Mouse (Mus musculus): ENCODE results near the gene Zfand5. TPM values are rescaled to one million over a fixed set of nuclear protein-coding genes. Genes with fewer than 3 reads are reported as not detected.
A peak's percentile ranks its signal among the peaks of the same experiment; 100 is the strongest.
"Not testable (repeated sequence)": the region's sequence is repeated elsewhere in the genome, so short reads cannot be mapped to it uniquely, and the experiment has no call there.

Zfand5 gene
- 106 and 108 TPM in 2 replicates for polyA plus RNA-seq (2016; fragmentation: Nextera tagmentation; extraction: Ambion mirVana)

DNA sequence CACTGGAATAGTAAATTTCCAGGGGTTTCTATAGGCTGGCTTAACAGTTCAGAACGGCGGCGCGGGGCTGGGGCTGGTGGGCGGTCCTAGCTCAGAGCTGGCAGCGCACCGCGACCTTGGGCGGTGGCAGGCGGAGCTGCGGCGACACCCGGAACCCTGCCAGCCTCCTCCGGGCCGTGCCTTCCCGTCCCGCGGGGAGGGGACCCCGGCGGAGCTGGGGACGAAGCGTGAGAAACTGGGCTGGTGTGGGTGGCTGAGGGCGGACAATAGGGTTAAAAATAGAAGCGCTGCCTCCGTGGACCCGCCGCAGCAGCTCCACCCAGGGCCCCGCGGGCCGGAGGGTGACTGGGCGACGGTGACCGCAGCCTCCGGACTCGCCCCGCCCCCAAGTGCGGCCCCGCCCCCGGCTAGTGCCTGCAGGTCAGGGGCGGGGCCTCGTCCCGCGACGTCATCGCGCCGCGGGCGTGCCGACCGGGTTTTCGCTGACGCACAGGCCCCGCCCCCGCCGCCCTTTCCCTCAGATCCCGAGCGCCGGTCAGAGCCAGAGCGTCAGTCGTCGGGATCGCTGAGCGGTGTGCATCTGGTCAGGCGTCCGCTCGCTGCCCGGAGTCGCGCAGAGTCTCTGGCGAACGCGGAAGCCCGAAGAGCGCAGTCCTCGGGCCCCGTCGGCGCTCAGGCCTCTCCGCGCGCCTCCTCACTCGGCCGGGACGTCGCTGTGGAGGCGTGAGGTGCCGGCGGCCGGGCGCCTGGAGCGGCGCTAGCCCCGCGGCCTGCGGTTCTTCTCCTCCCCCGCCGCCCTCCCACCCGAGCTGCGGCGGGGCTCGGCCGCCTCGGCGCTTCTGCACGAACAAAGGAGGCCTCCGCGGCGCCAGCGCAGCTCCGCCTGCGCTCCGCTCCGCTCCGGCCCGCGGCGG lies at the start of gene Zfand5:
Gene Zfand5, plus strand, starts transcription at position 538 of the 914 bp plus-strand sequence.
- Histone ChIP-seq H3K36me3 (peaks cover 9% of the 10 kb centered on the region), H3K9me3 (no peaks in the 10 kb centered on the region), H3K27me3 (ENCODE audit: insufficient read depth, poor library complexity, severe bottlenecking) (no peaks in the 10 kb centered on the region), H3K4me1 (replicated peaks) (peaks cover 20% of the 10 kb centered on the region), H3K4me3 (peak within 1 kb of the TSS; percentile 96), H3K27ac (peak within 1 kb of the TSS; percentile 100)
- WGBS = under 1% methylated on average over 107 of the region's 118 CpGs
- peak; percentile 96 for DNase-seq (ENCODE audit: low spot score)

DNA sequence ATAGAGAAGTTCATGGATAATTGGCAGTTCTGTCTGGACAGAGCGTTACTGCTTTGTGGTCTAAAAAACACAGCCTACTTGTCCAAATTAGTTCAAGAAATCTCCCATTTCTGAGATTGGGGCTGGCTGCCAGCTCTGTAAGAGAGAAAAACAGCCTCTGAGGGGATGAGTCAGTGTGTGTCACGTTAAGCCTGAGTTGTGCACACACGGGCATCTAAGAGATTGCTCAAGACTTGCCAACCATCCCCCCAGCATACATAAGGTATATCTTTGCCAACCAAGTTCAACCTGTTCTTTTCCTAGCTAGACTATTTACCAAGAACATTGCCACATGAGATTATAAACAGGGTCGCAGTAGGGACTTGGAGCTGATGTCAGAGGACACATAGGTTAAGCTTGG lies 44.9 kb upstream of the Zfand5 start:
- no peaks in the 10 kb centered on the region for H3K4me1 ChIP-seq (replicated peaks)
- DNase-seq (ENCODE audit: low spot score) = no peak
- no peak overlapping the region for H3K4me3 ChIP-seq
- WGBS = 77% methylated on average over 4 of the region's 4 CpGs
- H3K9me3 ChIP-seq = no peaks in the 10 kb centered on the region
- H3K36me3 ChIP-seq = no peaks in the 10 kb centered on the region
- no peaks in the 10 kb centered on the region for H3K27me3 ChIP-seq (ENCODE audit: insufficient read depth, poor library complexity, severe bottlenecking)
- no peak overlapping the region for H3K27ac ChIP-seq

DNA sequence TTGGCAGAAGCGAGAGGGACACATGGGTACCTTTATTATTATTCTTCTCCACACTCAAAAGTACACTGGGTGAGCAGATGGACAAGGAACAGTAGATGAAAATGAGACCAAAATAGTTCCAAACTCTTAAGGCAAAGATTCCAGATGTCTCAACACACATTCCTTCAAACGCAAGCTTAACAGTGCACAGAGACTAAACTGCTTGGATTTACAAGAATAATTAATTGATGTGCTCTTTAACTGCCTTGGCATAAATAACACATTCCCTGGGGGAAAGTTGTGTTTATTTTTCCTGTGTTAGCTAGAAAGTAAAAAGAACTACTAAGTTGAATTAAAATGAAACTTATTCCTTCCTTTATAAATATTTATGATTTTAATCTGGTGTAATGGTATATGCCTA lies 44.3 kb upstream of the Zfand5 start:
- no peak for DNase-seq (ENCODE audit: low spot score)
- Histone ChIP-seq H3K27ac (no peak overlapping the region), H3K4me3 (no peak overlapping the region), H3K9me3 (no peaks in the 10 kb centered on the region), H3K4me1 (replicated peaks) (no peaks in the 10 kb centered on the region), H3K36me3 (no peaks in the 10 kb centered on the region), H3K27me3 (ENCODE audit: insufficient read depth, poor library complexity, severe bottlenecking) (no peaks in the 10 kb centered on the region)
- 42% methylated on average over 2 of the region's 2 CpGs for WGBS

DNA sequence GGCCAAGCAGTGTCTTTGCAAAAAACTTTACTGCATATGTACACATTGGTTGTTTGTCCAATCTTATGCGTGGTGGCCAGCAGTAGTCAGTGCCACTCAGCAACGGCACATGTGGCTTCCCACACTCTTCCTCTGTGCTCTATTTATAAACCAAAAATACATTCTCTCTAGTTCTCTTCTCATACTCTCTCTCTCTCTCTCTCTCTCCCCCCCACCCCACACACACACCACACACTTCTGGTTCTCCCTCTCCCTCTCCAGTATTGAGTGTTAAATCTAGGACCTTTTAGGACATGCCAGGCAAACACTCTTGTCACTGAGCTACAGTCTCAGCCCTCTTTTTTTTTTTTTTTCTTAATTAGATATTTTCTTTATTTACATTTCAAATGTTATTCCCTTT lies 23.3 kb upstream of the Zfand5 start:
- not testable (repeated sequence) for H3K36me3 ChIP-seq; H3K27ac ChIP-seq; H3K4me1 ChIP-seq (replicated peaks); H3K4me3 ChIP-seq; H3K9me3 ChIP-seq; DNase-seq (ENCODE audit: low spot score); H3K27me3 ChIP-seq (ENCODE audit: insufficient read depth, poor library complexity, severe bottlenecking)
- 92% methylated on average over 2 of the region's 2 CpGs for WGBS

DNA sequence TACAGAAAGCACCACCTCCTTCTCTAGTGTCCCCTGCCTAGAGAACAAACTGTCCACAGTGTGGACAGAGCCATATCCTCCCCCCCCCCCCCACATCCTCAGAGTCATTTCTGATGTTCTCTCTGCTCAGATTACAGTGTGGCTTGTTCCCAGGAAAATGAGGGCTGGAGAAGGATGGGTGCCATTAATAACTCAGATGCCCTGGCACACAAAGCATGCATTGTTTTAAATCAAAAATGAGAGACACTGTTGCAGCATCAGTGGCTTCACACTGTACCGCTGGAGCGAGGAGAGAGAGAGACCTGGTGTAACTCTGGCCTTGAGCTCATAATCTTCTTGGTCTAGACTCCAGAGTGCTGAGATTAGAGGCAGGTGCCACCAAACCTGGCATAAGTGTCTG lies 18.2 kb upstream of the Zfand5 start:
- DNase-seq (ENCODE audit: low spot score) = no peak
- Histone ChIP-seq H3K9me3 (no peaks in the 10 kb centered on the region), H3K27ac (no peak overlapping the region), H3K4me3 (no peak overlapping the region), H3K4me1 (replicated peaks) (no peaks in the 10 kb centered on the region), H3K27me3 (ENCODE audit: insufficient read depth, poor library complexity, severe bottlenecking) (no peaks in the 10 kb centered on the region), H3K36me3 (no peaks in the 10 kb centered on the region)
- 84% methylated on average over 2 of the region's 2 CpGs for WGBS

DNA sequence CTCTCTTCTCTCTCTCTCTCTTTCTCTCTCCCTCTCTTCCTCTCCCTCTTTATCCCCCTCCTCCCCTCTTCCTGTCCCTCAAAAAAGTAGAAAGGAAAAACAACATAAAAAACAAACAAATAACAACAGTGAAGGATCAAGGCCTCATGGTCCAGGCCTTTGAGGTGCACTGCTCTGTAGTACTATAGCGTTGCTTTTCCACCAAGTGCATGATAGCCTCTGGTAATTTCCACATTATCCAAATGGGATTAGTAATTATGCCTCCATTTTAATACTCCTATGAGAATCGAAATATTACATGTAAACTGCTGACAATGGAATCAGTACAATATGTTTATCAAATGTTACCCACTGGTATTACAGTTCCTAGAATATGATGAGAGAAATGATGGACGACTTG lies 16.2 kb upstream of the Zfand5 start:
- Histone ChIP-seq H3K27me3 (ENCODE audit: insufficient read depth, poor library complexity, severe bottlenecking) (no peaks in the 10 kb centered on the region), H3K36me3 (no peaks in the 10 kb centered on the region), H3K4me1 (replicated peaks) (no peaks in the 10 kb centered on the region), H3K27ac (no peak overlapping the region), H3K9me3 (no peaks in the 10 kb centered on the region), H3K4me3 (no peak overlapping the region)
- 85% methylated on average over 3 of the region's 3 CpGs for WGBS
- DNase-seq (ENCODE audit: low spot score) = no peak

DNA sequence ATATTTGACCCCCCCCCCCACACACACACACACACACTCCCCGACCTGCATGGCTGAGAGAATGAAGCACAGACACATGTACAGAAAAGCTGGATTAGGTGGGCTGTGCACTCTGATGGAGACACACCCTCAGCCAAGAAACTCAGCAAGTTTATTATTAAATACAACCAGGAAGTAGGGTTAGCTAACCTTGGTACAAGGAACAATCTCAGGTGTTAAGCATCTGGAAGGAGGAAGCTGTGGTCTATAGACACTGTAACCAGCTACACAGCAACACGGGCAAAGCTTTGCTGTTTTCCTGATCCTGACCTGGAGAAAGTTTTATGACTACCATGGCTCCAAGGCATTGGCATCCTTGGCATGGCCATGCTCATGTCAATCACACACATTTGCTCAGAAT lies 12.6 kb upstream of the Zfand5 start:
- no peak for DNase-seq (ENCODE audit: low spot score)
- no peak overlapping the region for H3K4me3 ChIP-seq
- no peaks in the 10 kb centered on the region for H3K27me3 ChIP-seq (ENCODE audit: insufficient read depth, poor library complexity, severe bottlenecking)
- H3K27ac ChIP-seq = no peak overlapping the region
- H3K9me3 ChIP-seq = no peaks in the 10 kb centered on the region
- no peaks in the 10 kb centered on the region for H3K4me1 ChIP-seq (replicated peaks)
- WGBS = 82% methylated on average over 2 of the region's 2 CpGs
- H3K36me3 ChIP-seq = no peaks in the 10 kb centered on the region

DNA sequence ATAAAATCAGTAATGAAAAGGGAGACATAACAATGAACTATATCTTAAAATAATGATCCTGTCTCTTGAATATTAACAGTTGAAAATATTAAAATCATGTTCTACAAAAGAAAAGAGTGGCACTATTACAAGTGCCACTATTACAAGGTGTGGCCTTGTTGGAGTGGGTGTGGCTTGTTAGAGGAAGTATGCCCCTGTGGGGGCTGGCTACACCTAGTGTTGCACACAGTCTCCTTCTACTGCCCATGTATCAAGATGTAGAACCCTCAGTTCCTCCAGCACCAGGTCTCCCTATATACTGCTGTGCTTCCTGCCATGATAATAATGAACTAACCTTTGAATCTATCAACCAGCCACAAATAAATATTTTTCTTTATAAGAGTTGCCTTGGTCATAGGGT lies 11.8 kb upstream of the Zfand5 start:
- Histone ChIP-seq H3K27me3 (ENCODE audit: insufficient read depth, poor library complexity, severe bottlenecking) (no peaks in the 10 kb centered on the region), H3K4me3 (no peak overlapping the region), H3K4me1 (replicated peaks) (no peaks in the 10 kb centered on the region), H3K9me3 (no peaks in the 10 kb centered on the region), H3K36me3 (no peaks in the 10 kb centered on the region), H3K27ac (no peak overlapping the region)
- no peak for DNase-seq (ENCODE audit: low spot score)

DNA sequence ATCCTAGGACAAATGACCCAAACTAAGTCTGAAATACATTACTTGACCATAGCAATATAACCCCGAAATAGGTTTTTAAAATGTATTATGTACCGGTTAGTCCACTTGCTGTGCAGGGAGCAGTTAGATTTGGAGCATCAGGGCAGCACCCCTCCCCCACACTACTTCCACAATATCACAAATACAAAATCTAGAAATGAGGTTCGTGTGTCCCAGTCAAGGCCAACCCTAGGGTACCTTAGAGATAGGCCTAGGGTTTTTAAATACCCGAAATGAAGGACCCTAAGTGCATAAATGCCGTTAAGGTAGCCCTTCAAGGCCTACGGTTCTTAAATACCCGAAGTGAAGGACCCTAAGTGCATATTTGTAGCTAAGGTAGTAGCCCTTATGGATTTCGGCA lies 892 bp upstream of the Zfand5 start:
- Histone ChIP-seq H3K9me3 (no peaks in the 10 kb centered on the region), H3K27me3 (ENCODE audit: insufficient read depth, poor library complexity, severe bottlenecking) (no peaks in the 10 kb centered on the region), H3K4me1 (replicated peaks) (peaks cover 20% of the 10 kb centered on the region), H3K27ac (peak overlapping the region; percentile 100), H3K36me3 (peaks cover under 1% of the 10 kb centered on the region; the same call in 1 of the 2 replicates), H3K4me3 (peak overlapping the region; percentile 96)
- DNase-seq (ENCODE audit: low spot score) = no peak
- WGBS = 37% methylated on average over 8 of the region's 8 CpGs

DNA sequence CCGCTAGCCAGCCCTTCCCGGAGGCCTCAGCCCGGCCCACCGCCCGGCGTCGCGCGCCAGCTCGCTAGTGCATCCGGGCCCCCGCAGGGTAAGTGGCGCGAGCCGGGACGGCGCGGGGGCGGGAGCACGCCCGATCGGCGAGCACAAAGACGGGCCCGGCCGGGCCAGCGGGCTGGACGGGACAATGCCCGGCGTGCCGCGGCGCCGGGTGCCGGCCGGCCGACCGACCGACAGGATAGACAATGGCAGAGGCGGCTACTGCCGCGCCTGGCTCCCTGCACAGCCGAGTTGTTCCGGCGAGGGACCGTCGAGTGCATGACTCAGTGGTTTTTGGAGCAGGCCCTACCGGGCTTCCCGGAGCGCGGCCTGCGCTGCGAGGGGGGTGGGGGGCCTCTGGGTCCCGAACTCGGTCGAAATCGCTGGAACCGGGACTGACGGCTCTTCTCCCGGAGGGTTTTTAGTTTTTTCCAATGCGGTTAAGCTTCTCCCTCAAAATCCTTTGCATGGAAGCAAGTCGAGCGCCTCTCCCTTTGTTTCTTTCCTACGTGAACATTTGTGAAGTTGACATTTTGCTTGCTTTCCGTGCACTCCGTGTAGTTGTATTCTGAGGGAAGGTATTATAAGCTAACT lies 692 bp downstream of the Zfand5 start:
- WGBS = under 1% methylated on average over 66 of the region's 66 CpGs
- no peaks in the 10 kb centered on the region for H3K9me3 ChIP-seq
- peaks cover 20% of the 10 kb centered on the region for H3K4me1 ChIP-seq (replicated peaks)
- H3K4me3 ChIP-seq = peak overlapping the region; percentile 96
- no peaks in the 10 kb centered on the region for H3K27me3 ChIP-seq (ENCODE audit: insufficient read depth, poor library complexity, severe bottlenecking)
- peaks cover 16% of the 10 kb centered on the region for H3K36me3 ChIP-seq
- peak overlapping the region; percentile 100 for H3K27ac ChIP-seq
- peak; percentile 68 for DNase-seq (ENCODE audit: low spot score)

DNA sequence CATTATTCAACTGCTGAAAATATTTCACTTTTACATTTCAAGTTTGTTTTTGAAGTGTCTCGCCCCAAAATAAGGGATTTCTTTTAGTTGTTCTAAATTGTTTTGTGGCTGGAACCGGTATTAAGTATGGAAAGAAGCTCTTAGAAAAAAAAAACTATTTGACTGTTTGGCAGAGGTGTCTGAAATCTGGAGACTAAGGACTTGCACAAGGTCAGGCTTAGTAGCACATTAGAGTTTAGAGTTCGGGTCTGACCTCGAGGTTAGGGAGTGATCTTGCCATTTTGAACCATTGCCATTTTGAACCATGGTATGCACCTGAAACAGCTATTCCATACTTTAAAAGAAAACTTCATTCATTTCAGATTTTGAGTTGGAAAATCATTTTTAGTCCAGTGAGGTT lies 1.4 kb downstream of the Zfand5 start:
- WGBS = 1% methylated on average over 4 of the region's 4 CpGs
- H3K4me1 ChIP-seq (replicated peaks) = peaks cover 20% of the 10 kb centered on the region
- DNase-seq (ENCODE audit: low spot score) = no peak

DNA sequence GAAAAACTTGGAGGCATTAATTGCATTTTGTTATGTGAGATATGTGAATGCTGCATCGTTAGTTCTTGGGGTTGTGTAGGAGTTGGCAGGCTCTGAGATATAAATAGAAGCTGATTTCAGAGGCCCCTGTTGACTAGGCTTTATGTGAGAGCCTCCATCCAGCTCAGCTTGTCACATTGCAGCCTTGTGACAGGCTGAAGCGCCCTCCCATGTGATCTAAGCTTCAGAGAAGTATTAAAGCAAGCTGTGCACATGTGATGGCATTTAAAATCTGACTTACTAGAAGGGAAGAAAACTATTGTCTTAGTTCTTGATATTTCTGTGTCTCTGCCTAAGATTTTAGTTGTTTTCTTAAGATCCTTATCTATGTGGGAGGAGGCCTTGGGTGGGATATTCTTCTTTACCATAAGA lies 2.1 kb downstream of the Zfand5 start:
- H3K27me3 ChIP-seq (ENCODE audit: insufficient read depth, poor library complexity, severe bottlenecking) = no peaks in the 10 kb centered on the region
- 1% methylated on average over 2 of the region's 2 CpGs for WGBS
- DNase-seq (ENCODE audit: low spot score) = peak; percentile 52

More for the DNA sequence above, 1.4 kb downstream of the Zfand5 start:
- peaks cover 23% of the 10 kb centered on the region for H3K36me3 ChIP-seq
- H3K4me3 ChIP-seq = peak overlapping the region; percentile 96
- H3K27me3 ChIP-seq (ENCODE audit: insufficient read depth, poor library complexity, severe bottlenecking) = no peaks in the 10 kb centered on the region
- H3K27ac ChIP-seq = peak overlapping the region; percentile 100
- H3K9me3 ChIP-seq = no peaks in the 10 kb centered on the region

DNA sequence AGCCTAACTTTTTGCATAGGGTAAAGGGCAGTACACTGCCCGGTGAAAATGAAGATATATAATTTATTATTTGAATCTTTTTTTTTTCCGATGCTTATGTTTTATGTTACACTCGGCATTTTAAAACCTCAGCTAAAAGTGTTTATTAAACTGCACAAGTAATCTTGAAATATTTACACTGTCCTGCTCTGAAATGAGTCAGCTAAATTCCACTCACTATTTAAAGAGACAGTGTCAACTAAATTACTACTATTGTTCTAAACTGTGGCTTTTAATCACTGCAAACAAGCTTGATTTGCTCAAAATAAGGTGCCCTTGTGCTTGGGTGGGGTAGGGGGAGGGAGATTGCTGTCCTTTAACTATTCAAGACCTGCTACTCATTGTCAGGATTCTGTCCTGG lies 2.6 kb downstream of the Zfand5 start:
- Histone ChIP-seq H3K4me3 (peak overlapping the region; percentile 96), H3K4me1 (replicated peaks) (peaks cover 20% of the 10 kb centered on the region)
- DNase-seq (ENCODE audit: low spot score) = no peak

More for the DNA sequence above, 2.1 kb downstream of the Zfand5 start:
- H3K4me1 ChIP-seq (replicated peaks) = peaks cover 20% of the 10 kb centered on the region
- no peaks in the 10 kb centered on the region for H3K9me3 ChIP-seq
- peaks cover 30% of the 10 kb centered on the region for H3K36me3 ChIP-seq
- H3K27ac ChIP-seq = peak overlapping the region; percentile 100; the same call in 1 of the 2 replicates
- H3K4me3 ChIP-seq = peak overlapping the region; percentile 96

More for the DNA sequence above, 2.6 kb downstream of the Zfand5 start:
- Histone ChIP-seq H3K27ac (no peak overlapping the region), H3K36me3 (peaks cover 36% of the 10 kb centered on the region), H3K9me3 (no peaks in the 10 kb centered on the region), H3K27me3 (ENCODE audit: insufficient read depth, poor library complexity, severe bottlenecking) (no peaks in the 10 kb centered on the region)
- 56% methylated on average over 3 of the region's 3 CpGs for WGBS

Data from hindbrain, embryonic 10.5 days (tissue).